ENCODE assay signal across 30 mouse cellular contexts in genomic region chr12:117236020-117236734, GRCm38 (mm10).
A peak's percentile ranks its signal among the peaks of the same experiment; 100 is the strongest.
DNase-seq lines count a peak whose midpoint lies in the region; ATAC-seq and TF ChIP-seq lines count a peak whose summit lies in the region.
"Had no signal": no experiment of that assay in that cellular context is flagged by ENCODE, and none has a peak within 500 bp of the region (broad histone marks: within the 10 kb centered on the region; RNA-seq: fewer than 3 reads in every experiment).

No protein-coding gene starts in this region.

- no peak overlapping the region for H3K9ac ChIP-seq in midbrain, embryonic 14.5 days (replicated peaks; ENCODE audit: low read length)
- H3K9ac ChIP-seq in midbrain, embryonic 11.5 days (ENCODE audit: low read length) = no peak overlapping the region
- no peak overlapping the region for H3K9ac ChIP-seq in heart, embryonic 11.5 days (ENCODE audit: low read depth, low read length)
- H3K9ac ChIP-seq: embryonic facial prominence, embryonic 13.5 days; heart, embryonic 13.5 days; hindbrain, embryonic 14.5 days had no signal

- peaks cover 80% of the 10 kb centered on the region for H3K36me3 ChIP-seq in midbrain, embryonic 14.5 days (ENCODE audit: control insufficient read depth, insufficient read depth, low read length)
- H3K36me3 ChIP-seq in midbrain, embryonic 11.5 days (ENCODE audit: control insufficient read depth, insufficient read depth, low read length) = peaks cover 46% of the 10 kb centered on the region
- H3K36me3 ChIP-seq in heart, embryonic 11.5 days (ENCODE audit: control insufficient read depth, insufficient read depth, low read length) = no peaks in the 10 kb centered on the region
- H3K36me3 ChIP-seq: embryonic facial prominence, embryonic 13.5 days; G1E; heart, embryonic 13.5 days had no signal

- H3K4me1 ChIP-seq in midbrain, embryonic 14.5 days (ENCODE audit: control insufficient read depth, insufficient read depth, low read length) = no peaks in the 10 kb centered on the region
- peaks cover 12% of the 10 kb centered on the region for H3K4me1 ChIP-seq in midbrain, embryonic 11.5 days (ENCODE audit: control insufficient read depth, insufficient read depth, low read length)
- peaks cover 1% of the 10 kb centered on the region; the same call in 1 of the 2 replicates for H3K4me1 ChIP-seq in cortical plate, adult 2 months (ENCODE audit: control insufficient read depth, insufficient read depth, low read length)
- no peaks in the 10 kb centered on the region for H3K4me1 ChIP-seq in heart, embryonic 11.5 days (ENCODE audit: control insufficient read depth, insufficient read depth, low read length)
- H3K4me1 ChIP-seq: embryonic facial prominence, embryonic 13.5 days had no signal

- TF ChIP-seq POLR2A in cortical plate, adult 2 months (IDR thresholded peaks at IDR 0.05; ENCODE audit: extremely low read depth, insufficient read depth, low read length) = no peak

- DNase-seq in layer of hippocampus, adult 2 months (ENCODE audit: low spot score in 2 of 2) = no peak
- no peak for DNase-seq in layer of hippocampus, postnatal 14 days (ENCODE audit: low spot score in 2 of 2)
- DNase-seq in midbrain, embryonic 14.5 days = no peak
- DNase-seq in midbrain, embryonic 11.5 days (ENCODE audit: low spot score, missing footprints) = no peak
- DNase-seq: adrenal gland, postnatal 10 days; adrenal gland, postnatal 36 days; B cell, adult 2 months; cerebellum, adult 11 months; cerebellum, adult 2 months; cerebellum, adult 9-11 months; cerebellum, postnatal 25 days; embryo, embryonic 11 days; gastrocnemius, adult 2 months; gastrocnemius, postnatal 14 days; heart, adult 18-20 months; heart, postnatal 14 days; heart, postnatal 4 days had no signal

- no peaks in the 10 kb centered on the region for H3K9me3 ChIP-seq in midbrain, embryonic 14.5 days (ENCODE audit: control insufficient read depth, low read length)
- H3K9me3 ChIP-seq in midbrain, embryonic 11.5 days (ENCODE audit: control insufficient read depth, low read length) = no peaks in the 10 kb centered on the region
- no peaks in the 10 kb centered on the region for H3K9me3 ChIP-seq in heart, embryonic 11.5 days (replicated peaks; ENCODE audit: control insufficient read depth, low read length)
- H3K9me3 ChIP-seq: embryonic facial prominence, embryonic 10.5 days; embryonic facial prominence, embryonic 13.5 days; heart, embryonic 13.5 days had no signal

- ATAC-seq in midbrain, embryonic 14.5 days (ENCODE audit: low FRiP score, low TSS enrichment) = no peak
- ATAC-seq in midbrain, embryonic 11.5 days (ENCODE audit: low FRiP score) = no peak
- peak; percentile 50 for ATAC-seq in megakaryocyte progenitor cell, adult 5-6 weeks (replicated peaks; ENCODE audit: poor library complexity)
- ATAC-seq in heart, embryonic 11.5 days (replicated peaks; ENCODE audit: insufficient number of reproducible peaks, low FRiP score, low TSS enrichment) = no peak
- ATAC-seq: forebrain, embryonic 14.5 days; hindbrain, postnatal 0 days; inflammation-experienced regulatory T-cells, adult 6 months; Patski had no signal

- TF ChIP-seq CTCF in layer of hippocampus, adult 2 months (conservative IDR thresholded peaks at IDR 0.05) = no peak
- no peak for TF ChIP-seq CTCF in cortical plate, adult 2 months (IDR thresholded peaks at IDR 0.05; ENCODE audit: extremely low read depth, insufficient read depth, low read length)

- H3K27ac ChIP-seq in layer of hippocampus, adult 2 months = peak overlapping the region; percentile 39; the same call in 1 of the 2 replicates
- H3K27ac ChIP-seq in midbrain, embryonic 14.5 days (replicated peaks; ENCODE audit: low read depth, low read length) = 0 out of 2 replicates have a peak overlapping the region, but pooled peaks have one; percentile 3
- no peak overlapping the region for H3K27ac ChIP-seq in midbrain, embryonic 11.5 days (ENCODE audit: low read depth, low read length)
- 0 out of 2 replicates have a peak overlapping the region, but pooled peaks have one; percentile 2 for H3K27ac ChIP-seq in cortical plate, adult 2 months (ENCODE audit: insufficient read depth, low read length)
- H3K27ac ChIP-seq in heart, embryonic 11.5 days (ENCODE audit: low read depth, low read length) = no peak overlapping the region
- H3K27ac ChIP-seq: embryonic facial prominence, embryonic 10.5 days; embryonic facial prominence, embryonic 13.5 days; gastrocnemius, adult 2 months; heart, embryonic 13.5 days; hindbrain, embryonic 14.5 days; hindbrain, postnatal 0 days had no signal

- no peak overlapping the region for H3K4me3 ChIP-seq in layer of hippocampus, adult 2 months
- H3K4me3 ChIP-seq in midbrain, embryonic 14.5 days (replicated peaks; ENCODE audit: low read depth, low read length) = no peak overlapping the region
- no peak overlapping the region for H3K4me3 ChIP-seq in midbrain, embryonic 11.5 days (ENCODE audit: low read depth, low read length)
- H3K4me3 ChIP-seq in cortical plate, adult 2 months (ENCODE audit: insufficient read depth, low read length) = no peak overlapping the region
- no peak overlapping the region for H3K4me3 ChIP-seq in heart, embryonic 11.5 days (ENCODE audit: low read depth, low read length)
- H3K4me3 ChIP-seq: embryonic facial prominence, embryonic 10.5 days; embryonic facial prominence, embryonic 13.5 days; erythroblast, embryonic 14.5 days; gastrocnemius, adult 2 months; heart, embryonic 13.5 days had no signal

- 82% methylated on average over 4 of the region's 4 CpGs for WGBS in midbrain, embryonic 14.5 days
- WGBS in midbrain, embryonic 11.5 days = 92% methylated on average over 4 of the region's 4 CpGs
- 63% methylated on average over 4 of the region's 4 CpGs for WGBS in heart, embryonic 11.5 days (ENCODE audit: insufficient replicate concordance)

- no peak overlapping the region for H3K4me2 ChIP-seq in midbrain, embryonic 14.5 days (ENCODE audit: low read length)
- H3K4me2 ChIP-seq in midbrain, embryonic 11.5 days = no peak overlapping the region
- no peak overlapping the region for H3K4me2 ChIP-seq in heart, embryonic 11.5 days
- H3K4me2 ChIP-seq: embryonic facial prominence, embryonic 13.5 days; heart, embryonic 13.5 days; hindbrain, embryonic 14.5 days had no signal

- no peaks in the 10 kb centered on the region for H3K27me3 ChIP-seq in midbrain, embryonic 14.5 days (ENCODE audit: control insufficient read depth, insufficient read depth, low read length)
- H3K27me3 ChIP-seq in midbrain, embryonic 11.5 days (ENCODE audit: control insufficient read depth, insufficient read depth, low read length) = no peaks in the 10 kb centered on the region
- 0 out of 2 replicates have a peak, but pooled peaks cover 2% of the 10 kb centered on the region for H3K27me3 ChIP-seq in heart, embryonic 11.5 days (ENCODE audit: control insufficient read depth, insufficient read depth, low read length)
- H3K27me3 ChIP-seq: embryonic facial prominence, embryonic 13.5 days had no signal

Comparison
In these comparisons a context has a peak if more than half of its experiments do, and no peak if none do; other contexts are left out.
1. H3K27ac ChIP-seq: peak in layer of hippocampus, adult 2 months (single experiment), midbrain, embryonic 14.5 days (single experiment) and cortical plate, adult 2 months (single experiment); none in midbrain, embryonic 11.5 days (single experiment) and heart, embryonic 11.5 days (single experiment).